Mouse (Mus musculus) left cerebral cortex, postnatal 10 days (tissue): ENCODE results near the gene Dhodh. TPM values are rescaled to one million over a fixed set of nuclear protein-coding genes. Genes with fewer than 3 reads are reported as not detected.

Source experiments
- total RNA-seq, 2 experiments: library from RNA; stranded (reverse); gene quantifications; 2 replicates each; pipeline ENCODE4 v1.2.3; 2021

Gene Dhodh
- total RNA-seq, 2 experiments from 2014 or later = 16.4 to 19.8 TPM

Other genes starting within 250 kb of the Dhodh start
- under 1 TPM; 0.22 to 0.58 TPM for gene Pmfbp1, start 114.6 kb downstream of the Dhodh start, total RNA-seq
- 10 to 100 TPM; 21.9 to 24.1 TPM for gene Dhx38, start 42.8 kb downstream of the Dhodh start, total RNA-seq
- 10 to 100 TPM; 10.7 to 11.7 TPM for gene Txnl4b, start 42.8 kb downstream of the Dhodh start, total RNA-seq
- gene Hp, start 29.5 kb downstream of the Dhodh start, total RNA-seq = not detected
- under 1 TPM; 0.54 to 0.65 TPM for gene Pkd1l3, start 5.8 kb upstream of the Dhodh start, total RNA-seq
- gene Ist1, start 84.6 kb upstream of the Dhodh start, total RNA-seq = 10 to 100 TPM; 79.7 to 80.9 TPM
- gene Zfp821, start 96.9 kb upstream of the Dhodh start, total RNA-seq = 10 to 100 TPM; 64.8 to 69.0 TPM
- 10 to 100 TPM; 35.0 to 40.3 TPM for gene Atxn1l, start 129.1 kb upstream of the Dhodh start, total RNA-seq
- 10 to 100 TPM; 92.9 to 95.8 TPM for gene Ap1g1, start 169.9 kb upstream of the Dhodh start, total RNA-seq